Mouse (Mus musculus) heart, embryonic 16.5 days (tissue): ENCODE data around the gene Adsl. TPM values are rescaled to one million over a fixed set of nuclear protein-coding genes. Genes with fewer than 3 reads are reported as not detected.

Experiments
- ATAC-seq: fragments of 200-750 bp; cut with Nextera tagmentation; replicated peaks from 2 replicates; pipeline ENCODE4 v1.8.0; 2017; ENCODE audit warnings: moderate number of reproducible peaks; ENCODE audit not compliant: insufficient read depth, low FRiP score; ENCODE audit errors: extremely low read depth
- H3K27ac ChIP-seq: fragments of 300-500 bp; sonication (generic); 2 replicates; pipeline ENCODE4 v1.5.1; 2014; ENCODE audit warnings: mild to moderate bottlenecking, low read length, control low read depth, moderate library complexity
- H3K27me3 ChIP-seq: fragments of 300-500 bp; sonication (generic); 2 replicates; pipeline ENCODE4 v1.6.1; 2014; ENCODE audit warnings: low read length, mixed read lengths; ENCODE audit not compliant: control insufficient read depth, insufficient read depth
- H3K36me3 ChIP-seq: fragments of 300-500 bp; sonication (generic); 2 replicates; pipeline ENCODE4 v1.6.1; 2014; ENCODE audit not compliant: control insufficient read depth, insufficient read depth
- H3K4me1 ChIP-seq: fragments of 300-500 bp; sonication (generic); 2 replicates; pipeline ENCODE4 v1.6.1; 2014; ENCODE audit warnings: low read length, mixed read lengths; ENCODE audit not compliant: control insufficient read depth, insufficient read depth
- H3K4me2 ChIP-seq: fragments of 300-500 bp; sonication (generic); 2 replicates; pipeline ENCODE4 v1.6.1; 2014; ENCODE audit warnings: low read depth, mild to moderate bottlenecking, control low read depth, low read length
- H3K4me3 ChIP-seq: fragments of 300-500 bp; sonication (generic); 2 replicates; pipeline ENCODE4 v1.5.1; 2014; ENCODE audit warnings: mild to moderate bottlenecking, control low read depth, low read length
- H3K9ac ChIP-seq: fragments of 300-500 bp; sonication (generic); 2 replicates; pipeline ENCODE4 v1.6.1; 2014; ENCODE audit warnings: low read length, control low read depth
- H3K9me3 ChIP-seq: fragments of 300-500 bp; sonication (generic); replicated peaks from 2 replicates; pipeline ENCODE4 v1.6.1; 2016; ENCODE audit warnings: low read length; ENCODE audit not compliant: control insufficient read depth
- WGBS: fragments of 180-500 bp; shearing (Covaris S2); extraction: QIAGEN DNeasy Blood & Tissue Kit; methylation state at CpG from one replicate; pipeline ENCODE4 v1.1.7; 2014; 5-methylcytosine and 5-hydroxymethylcytosine counted together
- polyA plus RNA-seq: library from polyadenylated mRNA; unstranded; fragments of >200 nt; fragmentation: Nextera tagmentation; extraction: Ambion mirVana; gene quantifications from 2 replicates; pipeline ENCODE4 v1.2.1, GENCODE M21; 2015

Adsl gene
- polyA plus RNA-seq, 1 experiment from 2014 or later = 175 TPM

GRCm38 (mm10) chr15:80988331-80988730 lies 40.0 kb downstream of the Adsl start:
- no peaks in the 10 kb centered on the region for H3K4me1 ChIP-seq
- no peaks in the 10 kb centered on the region for H3K27me3 ChIP-seq
- ATAC-seq = no peak
- WGBS = 30% methylated on average over 1 of the region's 1 CpGs
- no peak overlapping the region for H3K4me3 ChIP-seq
- H3K9me3 ChIP-seq = no peaks in the 10 kb centered on the region
- H3K4me2 ChIP-seq = no peak overlapping the region
- no peak overlapping the region for H3K27ac ChIP-seq
- H3K36me3 ChIP-seq = no peaks in the 10 kb centered on the region
- H3K9ac ChIP-seq = no peak overlapping the region

GRCm38 (mm10) chr15:80989712-80990111 lies 41.4 kb downstream of the Adsl start:
- no peak for ATAC-seq
- 60% methylated on average over 3 of the region's 3 CpGs for WGBS

GRCm38 (mm10) chr15:80994959-80995358 lies 46.7 kb downstream of the Adsl start:
- no peaks in the 10 kb centered on the region for H3K4me1 ChIP-seq
- H3K4me3 ChIP-seq = no peak overlapping the region
- ATAC-seq = no peak
- H3K27me3 ChIP-seq = no peaks in the 10 kb centered on the region
- H3K4me2 ChIP-seq = no peak overlapping the region
- 0 out of 2 replicates have a peak, but pooled peaks cover 2% of the 10 kb centered on the region for H3K36me3 ChIP-seq
- H3K9ac ChIP-seq = no peak overlapping the region
- H3K27ac ChIP-seq = no peak overlapping the region
- no peaks in the 10 kb centered on the region for H3K9me3 ChIP-seq
- 86% methylated on average over 5 of the region's 5 CpGs for WGBS

More at GRCm38 (mm10) chr15:80989712-80990111, 41.4 kb downstream of the Adsl start:
- no peak overlapping the region for H3K9ac ChIP-seq
- 0 out of 2 replicates have a peak, but pooled peaks cover 2% of the 10 kb centered on the region for H3K36me3 ChIP-seq
- no peak overlapping the region for H3K27ac ChIP-seq
- no peaks in the 10 kb centered on the region for H3K9me3 ChIP-seq
- no peaks in the 10 kb centered on the region for H3K27me3 ChIP-seq
- H3K4me3 ChIP-seq = no peak overlapping the region
- H3K4me2 ChIP-seq = no peak overlapping the region
- H3K4me1 ChIP-seq = no peaks in the 10 kb centered on the region

GRCm38 (mm10) chr15:80996090-80996835 lies 48.0 kb downstream of the Adsl start:
- H3K4me1 ChIP-seq = peaks cover 6% of the 10 kb centered on the region
- no peak for ATAC-seq

GRCm38 (mm10) chr15:80997077-80997476 lies 48.8 kb downstream of the Adsl start:
- Histone ChIP-seq H3K9ac (no peak overlapping the region), H3K4me3 (no peak overlapping the region), H3K4me1 (peaks cover 6% of the 10 kb centered on the region), H3K9me3 (no peaks in the 10 kb centered on the region), H3K27ac (no peak overlapping the region), H3K4me2 (no peak overlapping the region), H3K36me3 (0 out of 2 replicates have a peak, but pooled peaks cover 2% of the 10 kb centered on the region), H3K27me3 (no peaks in the 10 kb centered on the region)
- 47% methylated on average over 1 of the region's 1 CpGs for WGBS
- ATAC-seq = no peak

More at GRCm38 (mm10) chr15:80996090-80996835, 48.0 kb downstream of the Adsl start:
- H3K4me2 ChIP-seq = no peak overlapping the region
- no peaks in the 10 kb centered on the region for H3K27me3 ChIP-seq
- H3K27ac ChIP-seq = no peak overlapping the region
- H3K36me3 ChIP-seq = 0 out of 2 replicates have a peak, but pooled peaks cover 2% of the 10 kb centered on the region
- H3K9ac ChIP-seq = no peak overlapping the region
- WGBS = 80% methylated on average over 6 of the region's 6 CpGs
- H3K9me3 ChIP-seq = no peaks in the 10 kb centered on the region
- H3K4me3 ChIP-seq = no peak overlapping the region

- WGBS = 4% methylated on average over 2 of the region's 4 CpGs
- H3K36me3 ChIP-seq = peaks cover 4% of the 10 kb centered on the region; the same call in 1 of the 2 replicates
- no peak overlapping the region for H3K27ac ChIP-seq
- H3K4me2 ChIP-seq = no peak overlapping the region
- ATAC-seq = no peak
- H3K27me3 ChIP-seq = no peaks in the 10 kb centered on the region
- no peaks in the 10 kb centered on the region for H3K9me3 ChIP-seq
- H3K4me3 ChIP-seq = no peak overlapping the region
- peaks cover 6% of the 10 kb centered on the region for H3K4me1 ChIP-seq
- H3K9ac ChIP-seq = peak overlapping the region; percentile 2; the same call in 1 of the 2 replicates
These were observed 52.3 kb downstream of the Adsl start for GRCm38 (mm10) chr15:81000419-81001138.

- Histone ChIP-seq H3K9ac (no peak overlapping the region), H3K36me3 (peaks cover 18% of the 10 kb centered on the region; the same call in 1 of the 2 replicates), H3K9me3 (no peaks in the 10 kb centered on the region), H3K27ac (no peak overlapping the region), H3K4me2 (no peak overlapping the region), H3K27me3 (no peaks in the 10 kb centered on the region), H3K4me3 (no peak overlapping the region), H3K4me1 (no peaks in the 10 kb centered on the region)
- no peak for ATAC-seq
- 85% methylated on average over 10 of the region's 10 CpGs for WGBS
These were observed 57.9 kb downstream of the Adsl start for GRCm38 (mm10) chr15:81006127-81006735.

- no peak for ATAC-seq
- no peak overlapping the region for H3K9ac ChIP-seq
- H3K36me3 ChIP-seq = peaks cover 21% of the 10 kb centered on the region; the same call in 1 of the 2 replicates
These were observed 59.0 kb downstream of the Adsl start for GRCm38 (mm10) chr15:81007339-81007738.

More at GRCm38 (mm10) chr15:81007339-81007738, 59.0 kb downstream of the Adsl start:
- no peaks in the 10 kb centered on the region for H3K9me3 ChIP-seq
- no peak overlapping the region for H3K27ac ChIP-seq
- no peaks in the 10 kb centered on the region for H3K27me3 ChIP-seq
- WGBS = 94% methylated on average over 9 of the region's 9 CpGs
- H3K4me1 ChIP-seq = no peaks in the 10 kb centered on the region
- no peak overlapping the region for H3K4me2 ChIP-seq
- no peak overlapping the region for H3K4me3 ChIP-seq
